Mouse (Mus musculus) ES-E14 (cell line): ENCODE data around the gene Jade2.

Experiments used
- HCFC1 ChIP-seq: IDR thresholded peaks from 2 replicates; pipeline ENCODE4 v1.6.1; 2012; ENCODE audit warnings: low read length, inconsistent platforms, borderline replicate concordance; ENCODE audit not compliant: insufficient read depth
- ZC3H11A ChIP-seq: IDR thresholded peaks from 2 replicates; pipeline ENCODE4 v1.6.1; 2012; ENCODE audit warnings: low read depth, mild to moderate bottlenecking, inconsistent platforms, low read length, borderline replicate concordance
- ZNF384 ChIP-seq: IDR thresholded peaks from 2 replicates; pipeline ENCODE4 v1.6.1; 2012; ENCODE audit warnings: low read depth, low read length, inconsistent platforms

DNA sequence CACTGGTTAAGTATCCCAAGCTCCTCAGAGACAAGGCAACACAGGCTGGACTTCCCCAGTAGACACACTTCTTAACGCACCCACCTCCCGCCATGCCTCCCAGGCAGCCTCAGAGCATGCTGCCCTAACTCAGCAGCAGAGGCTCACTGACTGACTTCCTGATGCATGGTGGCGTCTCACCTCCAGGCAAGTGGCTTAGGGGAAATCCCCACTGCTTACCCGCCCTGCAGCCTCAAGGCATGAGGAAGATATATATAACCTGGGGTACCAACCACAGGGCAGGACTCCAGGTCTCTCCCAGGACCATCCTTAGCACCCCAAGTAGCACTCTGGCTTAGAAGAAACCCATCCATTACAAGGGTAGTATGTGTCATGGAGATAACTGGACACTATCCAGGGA, 14.3 kb downstream of the Jade2 start:
- TF ChIP-seq ZC3H11A: no peak
- TF ChIP-seq ZNF384: no peak
- TF ChIP-seq HCFC1: no peak
